Mouse (Mus musculus) limb, embryonic 10.5 days (tissue): ENCODE data around the gene Batf3. TPM values are rescaled to one million over a fixed set of nuclear protein-coding genes. Genes with fewer than 3 reads are reported as not detected.
A peak's percentile ranks its signal among the peaks of the same experiment; 100 is the strongest.

Experiments used
- DNase-seq: peaks from one replicate; pipeline ENCODE4 v3.0.0-alpha.2; 2017; ENCODE audit warnings: low spot score
- H3K27ac ChIP-seq: fragments of 300-500 bp; sonication (generic); 2 replicates; pipeline ENCODE4 v1.5.1; 2016; ENCODE audit warnings: mild to moderate bottlenecking
- H3K27me3 ChIP-seq: fragments of 300-500 bp; sonication (generic); 2 replicates; pipeline ENCODE4 v1.6.1; 2016; ENCODE audit warnings: low read depth, mild to moderate bottlenecking; ENCODE audit not compliant: poor library complexity, severe bottlenecking
- H3K36me3 ChIP-seq: fragments of 300-500 bp; sonication (generic); 2 replicates; pipeline ENCODE4 v1.6.1; 2016; ENCODE audit warnings: mild to moderate bottlenecking, moderate library complexity
- H3K4me1 ChIP-seq: fragments of 300-500 bp; sonication (generic); 2 replicates; pipeline ENCODE4 v1.6.1; 2016
- H3K4me3 ChIP-seq: fragments of 300-500 bp; sonication (generic); 2 replicates; pipeline ENCODE4 v1.5.1; 2016; ENCODE audit warnings: mild to moderate bottlenecking, moderate library complexity
- H3K9me3 ChIP-seq: fragments of 300-500 bp; sonication (generic); replicated peaks from 2 replicates; pipeline ENCODE4 v1.6.1; 2016; ENCODE audit warnings: mild to moderate bottlenecking
- WGBS: fragments of 180-500 bp; shearing (Covaris S2); methylation state at CpG from one replicate; pipeline ENCODE4 v1.1.7; 2016; 5-methylcytosine and 5-hydroxymethylcytosine counted together
- polyA plus RNA-seq: library from polyadenylated mRNA; unstranded; fragments of >200 nt; fragmentation: Nextera tagmentation; extraction: Ambion mirVana; gene quantifications from 2 replicates; pipeline ENCODE4 v1.2.1, GENCODE M21; 2016

Batf3 gene
- polyA plus RNA-seq, 1 experiment from 2014 or later = 8.1 TPM

- Histone ChIP-seq H3K27ac (no peak overlapping the region), H3K27me3 (no peaks in the 10 kb centered on the region), H3K36me3 (peaks cover 100% of the 10 kb centered on the region), H3K4me3 (no peak overlapping the region), H3K9me3 (no peaks in the 10 kb centered on the region), H3K4me1 (no peaks in the 10 kb centered on the region)
- 95% methylated on average over 6 of the region's 6 CpGs for WGBS
- DNase-seq = no peak
Measured at GRCm38 (mm10) chr1:191071613-191072012, 26.0 kb upstream of the Batf3 start.

- Histone ChIP-seq H3K27ac (no peak overlapping the region), H3K27me3 (no peaks in the 10 kb centered on the region), H3K4me3 (no peak overlapping the region), H3K9me3 (no peaks in the 10 kb centered on the region), H3K36me3 (peaks cover 100% of the 10 kb centered on the region), H3K4me1 (no peaks in the 10 kb centered on the region)
- 94% methylated on average over 16 of the region's 16 CpGs for WGBS
- DNase-seq = no peak
Measured at GRCm38 (mm10) chr1:191072329-191072913, 25.2 kb upstream of the Batf3 start.

GRCm38 (mm10) chr1:191073001-191073400, 24.6 kb upstream of the Batf3 start:
- peaks cover 100% of the 10 kb centered on the region for H3K36me3 ChIP-seq
- H3K27me3 ChIP-seq = no peaks in the 10 kb centered on the region
- no peak for DNase-seq
- H3K4me1 ChIP-seq = no peaks in the 10 kb centered on the region
- no peak overlapping the region for H3K27ac ChIP-seq
- no peaks in the 10 kb centered on the region for H3K9me3 ChIP-seq
- no peak overlapping the region for H3K4me3 ChIP-seq
- 94% methylated on average over 6 of the region's 6 CpGs for WGBS

DNA sequence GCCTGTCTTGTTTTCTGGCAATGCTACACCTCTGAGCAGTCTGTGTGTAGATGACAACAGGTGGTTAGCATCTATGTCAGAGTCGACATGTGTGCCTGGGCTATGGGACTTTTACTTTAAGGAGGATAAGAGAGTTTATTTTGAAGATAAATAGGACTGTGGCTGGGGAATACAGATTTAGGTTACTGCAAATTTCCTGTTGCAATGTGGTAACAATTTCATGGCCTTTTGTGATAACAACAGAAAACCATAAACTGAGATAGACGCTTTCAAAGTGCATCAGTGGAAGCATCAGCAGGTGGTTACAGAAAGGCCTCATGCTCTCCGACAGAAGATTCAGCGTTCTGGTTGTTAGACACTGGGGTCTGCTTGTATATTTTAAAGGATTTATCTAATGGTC, 24.2 kb upstream of the Batf3 start:
- 91% methylated on average over 4 of the region's 4 CpGs for WGBS
- no peaks in the 10 kb centered on the region for H3K9me3 ChIP-seq
- no peak overlapping the region for H3K27ac ChIP-seq
- no peaks in the 10 kb centered on the region for H3K27me3 ChIP-seq
- no peak for DNase-seq
- no peaks in the 10 kb centered on the region for H3K4me1 ChIP-seq
- peaks cover 100% of the 10 kb centered on the region for H3K36me3 ChIP-seq
- H3K4me3 ChIP-seq = no peak overlapping the region

GRCm38 (mm10) chr1:191075199-191075883, 22.3 kb upstream of the Batf3 start:
- Histone ChIP-seq H3K36me3 (peaks cover 100% of the 10 kb centered on the region), H3K27me3 (no peaks in the 10 kb centered on the region), H3K4me3 (no peak overlapping the region), H3K27ac (no peak overlapping the region), H3K4me1 (no peaks in the 10 kb centered on the region), H3K9me3 (no peaks in the 10 kb centered on the region)
- DNase-seq = peak; percentile 59
- WGBS = 70% methylated on average over 10 of the region's 10 CpGs

GRCm38 (mm10) chr1:191083230-191083629, 14.4 kb upstream of the Batf3 start:
- H3K36me3 ChIP-seq = peaks cover 81% of the 10 kb centered on the region
- no peak overlapping the region for H3K27ac ChIP-seq
- 94% methylated on average over 8 of the region's 8 CpGs for WGBS
- no peaks in the 10 kb centered on the region for H3K9me3 ChIP-seq
- H3K27me3 ChIP-seq = no peaks in the 10 kb centered on the region
- H3K4me3 ChIP-seq = no peak overlapping the region
- no peak for DNase-seq
- no peaks in the 10 kb centered on the region for H3K4me1 ChIP-seq

- WGBS = 82% methylated on average over 5 of the region's 5 CpGs
- peaks cover 62% of the 10 kb centered on the region for H3K36me3 ChIP-seq
- H3K27ac ChIP-seq = no peak overlapping the region
- no peaks in the 10 kb centered on the region for H3K4me1 ChIP-seq
- peak; percentile 76 for DNase-seq
- H3K27me3 ChIP-seq = no peaks in the 10 kb centered on the region
- H3K9me3 ChIP-seq = no peaks in the 10 kb centered on the region
- H3K4me3 ChIP-seq = no peak overlapping the region
Measured at GRCm38 (mm10) chr1:191084951-191085559, 12.6 kb upstream of the Batf3 start.

DNA sequence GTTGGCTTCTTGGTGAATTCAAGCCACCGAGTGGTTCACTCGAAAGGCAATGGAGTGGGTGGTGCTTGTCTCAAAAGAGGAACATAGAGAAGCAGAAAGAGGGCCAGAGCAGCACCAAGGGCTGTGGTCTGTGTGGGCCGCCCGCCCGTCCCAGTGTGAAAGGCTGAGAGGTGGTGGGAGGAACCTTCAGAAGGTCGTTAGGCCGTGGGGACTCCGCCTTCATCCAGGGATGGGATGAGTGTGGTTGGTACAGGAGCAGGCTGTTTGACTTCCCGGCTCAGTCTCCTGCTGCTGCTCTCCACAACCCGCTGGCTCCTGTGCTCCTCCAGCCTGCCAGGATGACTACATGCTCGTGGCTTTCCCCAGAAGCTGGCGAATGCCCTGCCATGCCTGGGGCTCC, 12.1 kb upstream of the Batf3 start:
- Histone ChIP-seq H3K27ac (no peak overlapping the region), H3K4me1 (no peaks in the 10 kb centered on the region), H3K27me3 (no peaks in the 10 kb centered on the region), H3K9me3 (no peaks in the 10 kb centered on the region), H3K4me3 (no peak overlapping the region), H3K36me3 (peaks cover 57% of the 10 kb centered on the region)
- no peak for DNase-seq
- 84% methylated on average over 12 of the region's 12 CpGs for WGBS

GRCm38 (mm10) chr1:191086304-191086878, 11.3 kb upstream of the Batf3 start:
- 90% methylated on average over 7 of the region's 7 CpGs for WGBS
- Histone ChIP-seq H3K36me3 (peaks cover 50% of the 10 kb centered on the region), H3K27me3 (no peaks in the 10 kb centered on the region), H3K27ac (no peak overlapping the region), H3K4me1 (peaks cover under 1% of the 10 kb centered on the region; the same call in 1 of the 2 replicates), H3K4me3 (no peak overlapping the region), H3K9me3 (no peaks in the 10 kb centered on the region)
- DNase-seq = no peak

- no peak overlapping the region for H3K27ac ChIP-seq
- 85% methylated on average over 8 of the region's 8 CpGs for WGBS
- no peaks in the 10 kb centered on the region for H3K9me3 ChIP-seq
- DNase-seq = no peak
- peaks cover 5% of the 10 kb centered on the region; the same call in 1 of the 2 replicates for H3K4me1 ChIP-seq
- H3K4me3 ChIP-seq = no peak overlapping the region
- no peaks in the 10 kb centered on the region for H3K27me3 ChIP-seq
- peaks cover 44% of the 10 kb centered on the region for H3K36me3 ChIP-seq
Measured at GRCm38 (mm10) chr1:191086960-191087359, 10.7 kb upstream of the Batf3 start.

GRCm38 (mm10) chr1:191087955-191088354, 9.7 kb upstream of the Batf3 start:
- no peak overlapping the region for H3K4me3 ChIP-seq
- no peak for DNase-seq
- H3K36me3 ChIP-seq = peaks cover 34% of the 10 kb centered on the region
- 93% methylated on average over 5 of the region's 5 CpGs for WGBS
- H3K27me3 ChIP-seq = no peaks in the 10 kb centered on the region
- H3K27ac ChIP-seq = no peak overlapping the region
- no peaks in the 10 kb centered on the region for H3K9me3 ChIP-seq
- H3K4me1 ChIP-seq = peaks cover 5% of the 10 kb centered on the region; the same call in 1 of the 2 replicates

DNA sequence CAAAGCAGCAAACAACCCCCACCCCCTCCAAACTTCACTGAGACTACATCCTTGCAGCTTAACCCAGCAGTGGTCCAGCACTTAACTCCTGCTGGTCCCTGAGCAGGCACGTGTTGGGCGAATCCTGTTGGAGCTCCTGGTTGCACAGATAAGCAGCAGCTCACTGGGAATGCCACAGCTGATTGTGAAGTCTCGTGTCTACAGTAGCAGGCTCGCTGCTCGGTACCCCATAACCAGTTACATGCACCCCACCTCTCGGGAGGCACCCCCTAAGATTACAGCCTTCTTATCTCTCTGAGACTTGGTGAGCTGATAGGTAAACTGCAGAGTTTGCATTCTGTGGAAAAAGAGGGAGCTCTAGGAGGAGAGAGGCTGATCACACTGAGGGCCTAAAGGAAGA, 8.3 kb upstream of the Batf3 start:
- Histone ChIP-seq H3K4me1 (peaks cover 5% of the 10 kb centered on the region; the same call in 1 of the 2 replicates), H3K27ac (no peak overlapping the region), H3K27me3 (no peaks in the 10 kb centered on the region), H3K9me3 (no peaks in the 10 kb centered on the region), H3K4me3 (no peak overlapping the region), H3K36me3 (peaks cover 20% of the 10 kb centered on the region)
- WGBS = 72% methylated on average over 6 of the region's 6 CpGs
- DNase-seq = no peak

GRCm38 (mm10) chr1:191092050-191092449, 5.6 kb upstream of the Batf3 start:
- no peaks in the 10 kb centered on the region for H3K9me3 ChIP-seq
- peaks cover 10% of the 10 kb centered on the region for H3K27me3 ChIP-seq
- no peak overlapping the region for H3K4me3 ChIP-seq
- no peaks in the 10 kb centered on the region for H3K36me3 ChIP-seq
- H3K27ac ChIP-seq = no peak overlapping the region
- no peak for DNase-seq
- H3K4me1 ChIP-seq = peaks cover 8% of the 10 kb centered on the region
- WGBS = 82% methylated on average over 8 of the region's 8 CpGs
